Mouse (Mus musculus) thymus, postnatal 36 days (tissue): ENCODE results near the gene Ino80d.
A peak's percentile ranks its signal among the peaks of the same experiment; 100 is the strongest.

Experiments used
- DNase-seq, 2 experiments: peaks; one replicate each; pipeline ENCODE4 v3.0.0; 2022; ENCODE audit warnings: mixed read lengths in 2 of 2

The Ino80d gene

DNA sequence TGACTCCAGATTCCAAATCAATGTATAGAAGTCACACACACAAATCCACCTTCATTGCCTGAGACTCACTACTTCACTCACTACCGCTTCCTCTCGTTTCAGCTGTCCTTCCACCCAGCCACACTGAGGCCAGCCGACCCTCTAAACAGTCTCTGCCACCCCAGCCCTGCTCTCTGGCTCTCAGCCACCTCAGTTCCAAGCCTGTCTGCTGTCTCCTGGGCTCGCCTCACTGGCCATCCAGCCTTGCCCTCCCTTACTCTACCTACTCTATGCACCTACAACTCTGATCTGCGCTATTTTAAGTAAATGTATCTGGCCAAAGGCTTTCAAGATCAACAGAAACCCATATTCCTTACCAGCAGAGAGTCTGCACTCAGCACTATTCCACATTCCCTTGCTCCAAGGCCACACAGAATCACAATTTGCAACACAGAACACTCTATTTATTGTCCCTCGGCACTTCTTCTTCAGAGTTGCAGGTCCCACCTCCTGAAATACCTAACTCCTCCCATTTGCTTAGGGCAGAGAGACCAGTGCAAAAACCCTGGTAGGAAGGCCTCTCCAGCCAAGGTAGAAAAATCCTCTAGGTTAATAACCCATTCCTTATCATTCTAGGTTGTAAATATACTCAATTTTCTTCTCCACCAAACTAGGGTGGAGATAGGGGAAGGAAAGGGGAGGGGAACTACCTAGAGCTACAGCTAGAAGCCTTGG, 6.7 kb downstream of the Ino80d start:
- no peak for DNase-seq

DNA sequence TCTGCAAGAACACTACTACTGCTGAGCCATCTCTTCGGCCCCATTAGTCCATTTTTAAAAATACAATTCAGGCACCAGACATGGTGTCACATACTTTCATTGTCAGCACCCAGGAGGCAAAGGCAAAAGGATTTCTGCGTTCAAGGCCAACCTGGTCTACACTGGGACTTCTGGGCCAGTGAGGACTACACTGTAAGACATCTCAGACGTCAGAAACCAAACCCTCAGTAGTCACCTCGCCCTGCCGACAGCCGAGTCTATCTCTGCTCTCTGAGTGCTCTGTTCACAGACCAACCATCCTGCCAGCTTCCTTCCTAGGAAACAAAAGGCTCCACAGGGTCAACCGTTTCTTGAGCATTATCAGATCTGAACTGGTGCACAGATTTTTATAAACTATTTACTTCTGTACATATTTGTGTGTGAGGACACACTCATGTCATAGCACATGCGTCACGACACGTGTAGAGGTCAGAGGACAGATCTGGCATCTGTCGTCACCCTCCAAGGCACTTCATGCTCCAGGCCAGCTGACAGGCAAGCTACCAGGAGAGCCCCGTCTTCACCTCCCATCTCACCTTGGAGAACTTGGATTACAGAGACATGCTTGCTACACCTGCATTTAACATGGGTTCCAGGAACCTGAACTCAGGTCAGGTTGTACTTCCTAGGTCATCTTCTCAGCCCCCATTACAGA, 11.6 kb downstream of the Ino80d start:
- DNase-seq: no peak

DNA sequence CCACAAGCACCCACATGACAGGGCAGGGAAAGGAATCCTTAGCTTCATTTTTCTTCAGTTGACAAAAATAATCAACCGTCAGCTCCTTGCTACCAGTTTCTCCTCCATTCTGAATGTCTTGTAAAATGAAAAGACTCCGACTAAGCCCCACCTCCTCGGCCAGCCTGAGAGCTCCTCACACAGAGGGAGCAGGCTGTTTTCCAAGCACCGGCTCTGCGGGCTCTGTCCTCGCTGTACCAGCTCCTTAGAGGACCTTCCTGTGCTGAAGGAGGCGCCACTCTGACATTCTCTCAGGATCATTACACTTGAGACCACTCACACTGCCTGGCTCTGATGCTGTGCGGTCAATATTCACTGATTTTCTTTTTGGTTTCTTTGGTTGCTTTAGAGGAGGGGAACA, 14.3 kb downstream of the Ino80d start:
- no peak for DNase-seq

DNA sequence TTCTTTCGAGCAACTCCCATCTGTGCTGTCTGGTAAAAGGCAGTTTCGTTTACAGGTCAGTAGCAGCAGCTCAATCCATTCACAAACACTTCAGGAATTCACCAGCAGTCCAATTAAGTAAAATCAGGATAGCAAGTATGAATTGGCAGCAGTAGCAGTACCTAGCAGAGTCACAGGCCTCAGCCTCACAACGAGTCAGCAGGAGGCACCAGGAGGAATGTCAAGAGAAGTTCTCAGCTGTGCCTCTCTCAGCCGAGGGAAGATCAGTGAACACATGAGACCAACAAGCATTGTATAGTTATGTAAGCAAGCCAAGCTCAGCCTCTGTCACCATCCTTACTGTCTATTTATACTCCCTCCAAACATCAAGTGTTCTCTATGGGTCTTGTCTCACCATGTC, 15.6 kb downstream of the Ino80d start:
- no peak for DNase-seq

DNA sequence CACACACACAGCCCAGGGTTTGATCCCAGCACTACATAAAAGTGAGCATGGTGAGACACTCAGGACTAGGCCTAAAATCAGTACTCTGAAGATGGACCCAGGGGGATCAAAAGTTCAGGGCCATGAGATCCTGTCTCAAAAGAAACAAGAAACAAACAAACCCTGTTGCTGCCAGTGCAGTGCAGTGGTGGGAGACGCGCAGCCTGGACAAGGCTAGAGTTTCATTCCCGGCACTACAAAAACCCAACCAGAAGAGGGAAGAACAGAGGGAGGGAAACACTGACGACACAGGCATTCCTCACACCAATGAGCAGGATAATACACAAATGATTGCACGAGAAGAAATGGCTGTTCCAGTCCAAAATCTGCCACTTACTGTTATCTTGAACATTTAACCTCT, 18.4 kb downstream of the Ino80d start:
- no peak for DNase-seq

DNA sequence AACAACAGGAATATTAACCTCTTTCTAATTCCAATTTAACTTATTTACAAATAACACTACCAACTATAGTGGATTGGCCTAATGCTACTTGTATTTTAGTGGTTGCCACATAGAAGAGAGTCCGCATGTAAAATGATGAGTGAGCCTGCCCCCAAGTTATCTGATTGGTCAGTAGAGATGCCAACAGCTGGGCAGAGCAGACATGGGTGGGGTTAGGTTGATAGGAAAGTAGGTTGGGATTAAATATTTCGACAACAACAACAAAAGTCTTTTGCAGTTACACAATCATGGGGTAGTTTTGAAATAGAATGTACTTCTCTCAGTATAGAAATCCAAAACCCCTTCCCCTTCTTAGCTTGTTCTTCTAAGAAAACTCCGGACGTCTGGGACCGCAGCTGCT, 24.7 kb downstream of the Ino80d start:
- no peak for DNase-seq

DNA sequence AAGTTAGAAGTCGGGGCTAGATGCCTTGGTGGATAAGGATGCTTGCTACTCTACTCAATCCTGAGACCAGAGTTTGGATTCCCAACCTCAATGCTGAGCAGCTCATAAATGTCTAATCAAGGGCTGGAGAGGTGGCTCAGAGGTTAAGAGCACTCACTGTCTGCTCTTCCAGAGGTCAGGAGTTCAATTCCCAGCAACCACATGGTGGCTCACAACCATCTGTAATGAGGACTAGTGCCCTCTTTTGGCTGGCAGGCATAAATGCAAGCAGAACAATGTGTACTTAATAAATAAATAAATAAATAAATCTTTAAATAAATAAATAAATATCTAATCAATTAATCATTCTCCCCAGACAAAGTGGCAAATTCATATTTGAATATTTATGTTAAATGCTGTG, 25.9 kb downstream of the Ino80d start:
- no peak for DNase-seq

DNA sequence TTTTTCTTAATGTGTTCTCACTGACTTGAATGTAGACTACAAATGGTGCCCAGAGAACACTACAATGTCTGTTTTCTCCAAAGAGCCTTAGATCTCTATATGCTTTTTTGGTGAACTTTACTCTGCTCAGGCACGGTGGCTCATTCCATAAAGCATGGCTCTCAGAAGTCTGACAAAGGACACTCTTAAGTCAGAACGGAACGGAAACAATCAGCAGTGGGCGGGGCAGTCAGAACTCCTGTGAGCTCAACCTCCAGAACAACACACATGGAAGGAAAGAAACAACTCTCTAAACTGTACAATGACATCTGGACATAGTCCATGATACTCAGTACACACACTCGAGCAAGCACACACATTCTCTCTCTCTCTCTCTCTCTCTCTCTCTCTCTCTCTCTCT, 34.2 kb downstream of the Ino80d start:
- DNase-seq: no peak

DNA sequence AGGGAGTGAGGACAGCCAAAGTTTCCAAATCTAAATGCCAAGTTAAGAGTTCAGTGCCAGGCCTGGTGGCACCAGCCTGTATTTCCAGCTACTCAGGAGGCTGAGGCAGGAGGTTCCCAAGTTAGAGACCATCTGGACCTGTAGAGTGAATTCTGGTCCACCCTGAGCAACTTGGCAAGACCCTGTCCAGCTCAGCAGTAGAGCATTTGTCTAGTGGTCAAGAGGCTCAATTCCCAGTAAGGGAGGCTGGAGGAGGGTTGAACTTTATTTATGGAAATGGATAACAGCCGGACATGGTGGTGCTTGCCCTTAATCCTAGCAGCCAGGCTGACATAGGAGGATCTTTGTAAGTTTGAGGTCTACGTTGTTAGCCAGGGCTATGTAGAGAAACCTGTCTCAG, 38.1 kb downstream of the Ino80d start:
- no peak for DNase-seq

DNA sequence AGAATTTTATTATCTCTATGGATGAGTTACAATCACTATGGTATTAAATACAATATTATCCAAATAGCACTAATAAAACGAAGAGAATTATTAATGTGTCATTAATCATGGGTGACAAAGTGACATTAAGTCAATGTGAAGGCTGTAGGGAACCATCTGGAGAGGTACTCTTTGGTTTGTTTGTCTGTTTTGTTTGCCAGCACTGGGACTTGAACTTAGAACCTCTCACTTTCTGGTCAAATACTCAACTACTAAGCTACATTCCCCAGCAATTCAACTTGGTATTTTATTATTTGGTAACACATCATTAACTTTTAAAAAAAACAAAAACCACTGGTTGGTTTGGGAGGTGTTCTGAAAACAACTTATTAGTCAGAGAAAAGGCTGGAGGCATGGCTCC, 43.1 kb downstream of the Ino80d start:
- no peak for DNase-seq

DNA sequence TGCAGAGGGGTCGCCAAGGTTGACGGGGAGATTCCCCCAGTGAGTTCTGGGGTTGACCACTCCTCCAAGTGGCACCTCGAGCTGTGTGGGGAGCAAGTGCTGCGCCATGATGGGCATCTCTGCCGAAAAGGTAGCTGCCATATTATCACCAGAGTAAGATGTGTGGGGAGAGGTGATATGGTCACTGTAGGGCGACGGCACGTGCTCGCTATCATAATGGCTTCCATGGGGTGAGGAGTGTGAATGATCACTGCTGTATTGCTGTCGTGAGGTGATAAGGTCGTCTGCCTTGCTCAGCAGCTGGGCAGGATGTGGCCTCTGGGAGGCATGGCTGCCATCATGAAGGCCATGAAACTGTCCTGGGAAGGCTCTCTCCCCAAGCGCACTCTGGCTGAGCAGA, 56.1 kb downstream of the Ino80d start:
- no peak for DNase-seq

DNA sequence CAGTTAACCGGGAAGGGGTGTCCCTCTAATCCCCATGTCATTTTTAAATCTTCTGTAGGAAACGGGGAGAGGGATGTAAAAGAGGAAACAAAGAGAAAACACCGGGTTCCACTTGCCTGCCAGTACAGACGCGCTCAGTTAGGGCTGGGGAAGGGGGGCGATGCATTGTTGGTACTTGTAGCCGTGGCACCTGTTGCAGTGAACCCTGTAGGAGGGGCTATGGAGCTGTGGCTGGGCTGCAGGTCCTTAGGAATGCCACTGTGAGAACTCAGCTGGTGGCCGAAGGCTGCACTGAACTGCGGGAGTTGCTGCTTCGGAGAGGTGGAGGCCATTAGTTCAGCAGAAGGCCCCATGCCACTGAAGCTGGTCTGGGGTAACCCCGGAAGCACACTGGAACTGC, 56.6 kb downstream of the Ino80d start:
- DNase-seq: no peak

DNA sequence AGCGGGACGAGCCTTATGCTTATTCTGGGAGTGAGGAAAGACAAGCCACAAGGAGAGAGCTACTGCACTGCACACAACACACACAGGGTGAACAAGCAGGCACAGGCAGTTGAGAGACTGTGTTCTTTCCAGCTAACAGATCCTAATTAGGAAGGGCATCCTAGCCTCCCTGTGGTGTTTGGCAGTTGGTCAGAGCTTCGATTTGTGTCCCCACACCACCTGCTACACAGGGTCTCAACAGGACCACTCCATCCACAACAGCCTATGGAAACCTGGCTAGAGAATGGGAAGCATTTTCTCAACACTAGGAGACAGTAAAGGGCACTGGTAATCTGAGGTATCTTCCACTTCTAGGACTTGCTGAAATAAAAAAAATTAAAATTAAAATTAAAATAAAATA, 57.1 kb downstream of the Ino80d start:
- no peak for DNase-seq

DNA sequence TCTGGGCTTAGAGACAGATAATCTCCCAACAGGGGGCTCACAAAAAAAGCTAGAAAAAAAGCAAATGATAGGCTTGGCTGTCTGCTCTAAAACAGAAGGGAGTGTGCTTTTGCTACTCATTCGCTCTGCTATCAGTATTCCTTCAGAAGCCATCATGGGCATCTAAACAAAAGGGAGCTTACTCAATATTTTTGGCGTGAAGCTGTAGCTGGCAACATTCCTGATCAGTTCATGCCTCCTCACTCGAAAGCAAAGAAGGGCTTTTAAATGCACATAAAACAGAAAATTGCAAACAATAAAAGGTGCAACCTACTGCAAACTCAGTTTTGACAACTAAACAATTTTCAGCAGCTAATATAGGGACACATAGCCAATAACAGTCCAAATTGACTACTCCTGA, 59.1 kb downstream of the Ino80d start:
- no peak for DNase-seq

DNA sequence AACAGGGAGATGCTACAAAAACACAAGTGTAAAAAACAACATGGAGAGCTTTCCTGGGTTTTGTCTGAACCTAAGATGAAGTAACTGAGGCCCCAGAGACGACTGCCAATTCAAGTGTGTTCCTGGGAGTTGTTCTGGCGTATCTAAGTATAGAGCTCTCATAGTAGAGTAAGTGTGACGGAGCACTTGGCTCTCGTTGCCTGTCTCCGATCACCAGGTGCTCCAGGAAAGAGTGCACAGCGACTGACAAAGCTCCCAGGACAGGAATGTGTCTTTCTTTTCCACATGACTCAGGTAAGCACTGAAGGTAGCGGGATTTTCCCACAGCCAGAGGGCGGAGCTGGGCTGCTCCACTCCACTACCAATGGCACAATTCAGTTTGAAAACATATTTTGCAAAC, 63.6 kb downstream of the Ino80d start:
- DNase-seq: no peak

DNA sequence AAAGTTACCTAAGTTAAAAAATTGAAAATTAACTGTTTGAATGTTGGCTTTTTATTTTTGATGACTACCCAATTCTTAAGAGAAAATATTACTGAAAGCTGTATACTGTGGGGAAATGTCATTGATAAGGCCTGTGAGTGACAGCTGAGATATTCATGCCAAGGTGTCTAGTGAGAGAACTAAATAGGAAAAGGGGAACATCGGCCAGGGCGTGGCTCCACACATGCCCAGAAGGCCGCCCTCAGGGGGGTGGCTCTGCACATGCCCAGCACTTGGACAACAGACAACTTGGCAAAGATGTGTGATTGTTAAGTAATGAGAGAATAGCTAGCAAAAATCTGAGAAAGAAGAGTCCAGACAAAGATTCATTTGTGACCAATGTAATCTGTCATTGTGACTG, 64.5 kb downstream of the Ino80d start:
- DNase-seq: no peak

DNA sequence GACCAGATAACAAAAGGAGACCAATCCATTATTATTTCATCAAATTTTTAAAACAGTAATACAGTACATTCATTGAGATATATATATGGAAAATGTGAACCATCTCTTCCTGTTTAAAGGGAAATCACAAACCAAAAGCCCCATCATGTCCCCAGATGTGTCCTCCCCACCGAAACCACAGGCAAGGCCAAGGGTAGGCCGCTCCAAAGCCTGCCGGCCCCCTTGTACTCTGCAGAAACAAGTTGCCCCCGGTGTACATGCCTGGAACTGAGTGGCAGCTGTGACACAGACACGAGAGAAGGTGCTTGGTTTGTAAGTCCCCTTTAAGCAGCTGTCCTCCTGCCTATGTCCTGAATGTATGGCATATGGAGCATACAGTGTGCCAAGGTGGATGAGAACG, 66.5 kb downstream of the Ino80d start:
- peak in 1 of 2 experiments; percentile 10 for DNase-seq

DNA sequence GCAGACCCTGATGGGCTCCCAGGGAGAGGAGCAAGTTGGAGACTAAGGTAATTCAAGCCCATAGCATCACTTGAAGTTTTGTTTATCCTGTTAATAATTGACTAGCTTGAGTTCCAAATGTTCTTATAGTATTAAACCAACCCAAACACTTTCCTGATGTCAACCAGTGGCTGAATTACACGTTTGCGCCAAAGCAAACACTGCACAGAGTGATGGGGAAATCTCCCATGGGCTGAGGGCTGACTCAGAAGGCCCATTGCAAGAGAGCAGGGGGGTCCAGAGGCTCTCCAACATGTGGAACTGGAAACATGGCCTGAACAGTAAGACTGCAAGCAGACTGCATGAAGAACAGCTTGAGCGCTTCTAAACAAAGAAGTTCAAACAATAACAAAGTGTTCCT, 81.5 kb downstream of the Ino80d start:
- DNase-seq: no peak

DNA sequence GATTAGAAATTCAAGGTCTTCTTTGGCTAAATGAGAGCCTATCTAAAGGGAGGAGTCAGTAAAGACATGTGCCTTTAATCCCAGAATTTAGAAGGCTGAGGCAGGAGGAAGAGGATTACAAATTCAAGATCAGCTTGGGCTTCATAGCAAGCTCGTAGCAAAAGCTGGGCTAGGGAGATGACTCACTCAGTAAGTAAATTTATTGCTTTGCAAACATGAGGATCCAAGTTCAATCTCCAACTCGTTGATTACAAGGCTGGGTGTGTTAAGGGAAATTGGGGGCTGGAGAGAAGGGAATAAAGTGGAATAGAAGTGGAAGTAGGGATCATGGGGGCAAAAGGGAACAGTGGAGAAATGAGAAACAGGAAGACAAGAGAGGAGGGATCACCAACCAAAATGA, 94.6 kb downstream of the Ino80d start:
- DNase-seq: no peak

DNA sequence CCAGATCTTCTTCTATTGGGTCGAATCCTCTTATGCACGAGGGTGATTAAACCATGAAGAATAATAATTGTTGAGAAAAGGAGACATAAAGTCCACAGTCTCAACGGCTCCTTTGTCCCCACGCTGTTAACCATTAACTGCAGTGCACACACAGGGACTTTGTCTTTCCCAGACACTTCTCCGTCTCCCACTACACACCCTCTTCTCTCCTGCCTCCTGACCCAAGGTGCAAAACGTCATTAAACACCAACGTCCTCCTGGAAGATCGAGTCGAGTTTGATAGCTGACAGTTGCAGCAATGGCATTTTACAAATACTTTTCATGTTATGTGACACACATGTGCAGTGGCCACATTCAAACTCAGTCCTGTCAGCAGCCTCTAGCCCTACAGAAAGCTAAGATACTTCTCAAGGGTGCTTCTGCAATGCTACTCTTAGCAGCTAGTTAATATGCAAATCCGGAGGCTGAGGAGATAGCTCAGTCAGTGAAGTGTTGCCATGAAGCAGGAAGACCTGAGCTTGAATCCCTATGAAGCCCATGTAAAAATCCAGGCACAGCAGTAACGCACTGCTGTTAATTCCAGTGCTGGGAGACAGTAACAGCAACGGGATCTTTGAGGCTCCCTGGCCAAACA, 109.3 kb downstream of the Ino80d start:
- no peak for DNase-seq

DNA sequence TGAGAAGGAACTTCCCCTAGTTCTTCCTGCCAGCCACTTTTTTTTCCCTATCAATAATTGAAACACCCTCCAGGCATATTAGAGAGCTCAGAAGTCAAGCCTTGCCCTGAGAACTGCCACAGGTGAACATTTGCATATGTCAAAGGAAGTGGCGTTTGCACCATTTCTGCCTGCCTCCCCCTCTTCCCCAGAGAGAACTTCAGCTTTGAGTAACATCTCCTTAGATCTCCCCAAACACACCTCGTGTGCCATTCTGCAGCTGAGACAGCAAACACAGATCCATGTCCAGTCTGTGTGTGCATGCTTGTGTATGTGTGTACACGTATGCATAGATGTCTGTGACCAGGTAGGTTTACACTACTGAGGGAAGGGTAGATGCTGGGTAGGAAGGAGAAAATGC, 112.6 kb downstream of the Ino80d start:
- DNase-seq: no peak

DNA sequence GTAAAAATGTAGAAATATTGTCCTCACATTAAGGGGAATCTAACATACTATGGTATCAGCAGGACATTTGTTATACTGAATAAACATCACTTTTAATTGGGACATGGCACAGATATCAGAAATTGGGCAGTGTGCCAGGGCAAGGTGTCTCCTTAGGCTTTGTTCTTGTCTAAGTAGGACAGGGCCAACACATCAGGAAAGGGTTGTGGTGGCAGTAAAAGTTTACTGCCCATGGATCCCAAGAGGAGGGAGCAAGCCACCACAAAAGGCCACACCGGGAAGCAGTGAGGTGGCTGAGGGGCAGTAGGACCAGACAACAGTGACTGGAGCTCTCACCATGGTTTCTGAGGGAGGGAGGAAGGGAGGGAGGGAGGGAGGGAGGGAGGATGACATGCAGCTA, 121.1 kb downstream of the Ino80d start:
- DNase-seq: no peak

DNA sequence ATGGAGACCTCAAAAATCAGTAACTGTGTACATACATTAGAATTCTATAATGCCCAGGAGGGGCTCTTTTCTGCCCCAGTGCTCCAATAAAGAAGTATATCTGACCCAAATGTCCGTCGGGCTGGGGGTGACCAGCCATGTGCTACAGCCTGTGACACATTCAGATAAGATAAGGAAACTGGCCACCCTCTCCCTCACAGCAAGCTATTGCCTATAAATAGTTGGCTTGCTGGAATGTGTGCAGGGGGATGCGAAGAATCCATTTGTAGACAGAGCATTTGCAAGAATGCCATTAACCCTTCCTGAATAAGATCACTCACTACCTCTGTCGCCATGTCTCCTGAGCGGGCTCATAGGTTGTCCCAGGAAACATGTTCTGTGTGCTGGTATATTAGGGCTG, 121.8 kb downstream of the Ino80d start:
- DNase-seq: no peak

DNA sequence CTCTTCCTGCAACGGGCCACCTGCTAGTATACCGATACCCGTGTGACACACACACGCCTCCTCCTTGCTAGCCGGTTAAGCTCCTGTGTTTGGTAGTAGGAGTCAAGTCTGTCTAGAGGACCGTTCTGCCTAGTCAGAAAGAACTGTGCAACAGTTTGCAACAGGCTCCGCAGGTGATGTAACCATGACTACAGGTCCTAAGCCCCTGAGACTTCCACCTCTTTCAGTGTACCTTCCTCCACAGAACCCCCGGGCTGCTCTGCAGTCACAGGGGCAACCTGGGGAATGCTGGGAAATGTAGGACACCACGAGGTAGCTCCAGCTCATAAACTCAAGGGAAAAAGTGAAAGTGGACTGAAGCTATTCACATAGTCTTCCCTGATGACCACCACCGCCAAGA, 123.4 kb downstream of the Ino80d start:
- no peak for DNase-seq

DNA sequence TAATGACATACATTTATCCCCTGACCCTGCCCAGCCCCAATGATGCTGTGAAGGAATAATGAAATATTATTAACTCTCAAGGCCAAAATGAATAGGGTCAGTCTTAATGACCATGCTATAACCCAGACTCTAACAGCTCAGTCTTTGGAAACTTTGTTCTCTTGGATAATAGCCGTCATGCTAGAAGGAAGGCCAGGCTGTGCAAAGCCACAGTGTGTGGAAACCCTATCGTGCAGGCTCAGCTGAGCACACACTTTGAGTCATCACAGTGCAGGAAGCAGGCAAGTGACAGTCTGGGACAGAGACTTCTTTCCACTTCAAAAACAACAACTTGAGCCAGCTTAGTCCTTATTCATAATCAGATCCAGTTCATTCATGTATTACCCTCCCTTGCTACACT, 126.9 kb downstream of the Ino80d start:
- no peak for DNase-seq
